Mouse (Mus musculus) cerebellum, adult 18-20 months (tissue): Measurements from ENCODE around the gene Evi2b.

Experiments
- DNase-seq, 2 experiments: peaks; one replicate each; pipeline ENCODE4 v3.0.0; 2021

Evi2b gene

DNA sequence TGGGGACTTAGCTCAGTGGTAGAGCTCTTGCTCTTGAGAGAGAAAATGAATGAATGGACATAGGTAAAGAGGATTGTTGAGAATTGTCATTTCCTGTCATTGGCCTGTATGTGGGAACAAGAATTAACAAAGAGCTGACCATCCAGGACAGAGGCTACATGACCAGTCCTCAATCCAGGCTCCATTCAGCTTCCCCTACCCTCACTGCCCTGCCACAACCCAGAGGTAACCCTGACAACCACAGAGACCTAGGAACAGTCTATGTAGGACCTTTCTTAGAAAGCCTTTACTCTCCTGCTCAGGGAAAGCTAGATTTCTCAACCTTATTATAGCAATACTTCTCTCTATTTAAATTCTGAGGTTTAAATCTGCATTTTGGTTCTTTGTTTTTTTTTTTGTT, 2.8 kb downstream of the Evi2b start:
- no peak for DNase-seq

DNA sequence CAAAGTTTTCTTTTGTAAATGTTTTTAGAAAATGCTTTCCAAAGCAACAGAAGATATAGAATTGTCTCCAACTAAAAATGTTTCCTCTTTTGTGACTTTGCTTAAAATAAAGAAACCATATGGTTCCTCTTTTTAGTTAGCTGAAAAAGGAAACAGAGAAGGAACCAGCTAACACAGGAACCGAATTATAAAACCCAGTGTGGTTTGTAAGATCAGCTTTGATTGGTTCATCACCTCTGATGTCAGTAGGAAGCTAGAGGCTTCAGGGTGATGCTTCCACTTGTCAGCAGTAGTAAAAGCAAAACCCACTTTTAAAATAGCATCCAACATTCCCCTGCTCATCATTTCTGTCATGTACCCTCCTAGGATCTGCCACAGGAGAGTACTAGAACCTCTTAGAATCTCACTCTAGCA, 3.7 kb downstream of the Evi2b start:
- DNase-seq = no peak

DNA sequence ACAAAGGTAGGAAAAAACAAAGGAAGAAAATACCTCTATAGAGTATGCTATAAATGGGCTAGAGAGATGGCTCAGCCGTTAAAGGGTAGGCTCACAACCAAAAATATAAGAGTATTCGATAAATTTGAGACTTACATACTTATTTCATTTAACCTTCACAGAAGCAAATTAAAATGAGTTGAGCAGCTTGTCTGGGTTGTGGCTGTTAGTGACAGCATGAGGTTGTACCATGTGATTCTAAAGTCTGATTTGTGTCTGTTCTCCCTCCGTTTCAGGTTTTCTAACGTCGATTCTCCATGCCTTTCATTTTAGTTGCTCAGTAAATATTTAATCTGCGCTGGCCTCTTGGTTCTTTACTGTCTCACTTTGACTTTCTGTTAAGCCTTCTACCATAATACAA, 4.3 kb downstream of the Evi2b start:
- no peak for DNase-seq

DNA sequence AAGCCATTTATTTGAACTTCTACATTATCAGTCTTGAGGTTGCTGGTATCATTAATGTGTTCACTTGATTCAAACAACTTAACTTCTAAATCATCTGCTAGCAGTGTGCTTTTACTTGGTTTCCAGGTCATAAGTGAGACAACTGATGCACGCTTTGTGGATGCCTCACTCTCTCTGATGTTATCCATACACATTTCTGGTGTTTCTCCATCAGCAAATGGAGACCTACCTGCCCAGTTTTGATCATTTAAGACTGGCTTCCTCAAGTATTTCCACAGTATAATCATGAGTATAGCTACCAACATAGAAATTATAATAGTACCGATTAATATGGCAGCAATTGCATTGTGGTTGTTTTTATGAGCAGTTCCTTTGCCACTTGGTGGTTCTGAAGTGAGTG, 7.8 kb downstream of the Evi2b start:
- no peak for DNase-seq

DNA sequence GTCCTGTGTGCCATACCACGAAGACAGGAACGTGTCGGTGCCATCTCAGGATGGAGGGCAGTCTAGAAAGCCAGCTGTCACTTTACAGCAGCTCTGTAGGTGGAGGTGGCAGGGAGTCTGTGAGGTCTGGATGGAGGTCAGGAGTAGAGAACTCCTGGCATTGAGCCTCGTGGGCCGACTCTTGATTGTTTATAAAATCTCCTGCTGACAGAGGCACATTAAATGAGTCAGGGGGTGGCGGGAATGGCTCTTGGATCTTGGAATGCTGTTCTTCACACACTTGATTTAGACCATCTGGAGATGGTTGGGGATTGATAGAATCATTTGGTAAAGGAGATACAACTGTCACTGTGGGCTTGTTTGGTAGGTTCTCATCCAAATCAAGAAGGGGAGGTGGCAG, 8.2 kb downstream of the Evi2b start:
- no peak for DNase-seq

DNA sequence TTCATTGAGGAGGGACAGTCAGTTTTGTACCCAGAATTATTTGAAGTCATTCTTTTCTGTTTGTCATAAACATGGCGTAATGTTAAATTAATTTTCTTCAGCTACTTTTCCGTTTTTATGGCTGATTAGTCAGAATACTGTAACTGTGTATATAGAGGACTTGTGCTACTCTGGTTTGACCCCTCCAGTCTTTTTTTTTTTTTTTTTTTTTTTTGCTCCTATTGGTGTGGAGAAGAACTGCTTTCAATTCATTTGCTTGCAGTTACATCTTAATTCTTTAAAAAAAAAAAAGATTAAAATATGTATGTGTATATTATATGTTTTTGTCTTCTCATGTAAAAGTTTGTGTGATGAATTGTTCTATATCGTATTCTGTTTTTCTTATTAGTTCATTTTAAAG, 11.6 kb downstream of the Evi2b start:
- no peak for DNase-seq

DNA sequence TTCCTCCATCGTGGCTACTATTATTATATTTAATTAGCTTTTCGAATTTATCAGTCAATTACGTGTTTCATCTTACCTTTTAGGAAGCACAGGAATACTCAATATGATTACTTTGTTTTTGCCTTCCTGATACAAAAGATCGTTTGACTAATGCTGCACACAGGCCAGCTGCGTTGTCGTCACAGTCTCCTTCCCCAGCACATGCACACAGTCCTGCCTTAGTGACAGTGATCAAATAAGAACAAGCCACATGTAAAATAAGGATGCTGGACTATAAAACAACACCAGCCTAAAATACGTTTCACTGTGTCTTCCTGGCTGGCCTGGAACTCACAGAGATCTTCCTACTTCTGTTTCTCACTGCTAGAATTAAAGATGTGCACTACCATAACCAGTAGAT, 19.1 kb downstream of the Evi2b start:
- no peak for DNase-seq

DNA sequence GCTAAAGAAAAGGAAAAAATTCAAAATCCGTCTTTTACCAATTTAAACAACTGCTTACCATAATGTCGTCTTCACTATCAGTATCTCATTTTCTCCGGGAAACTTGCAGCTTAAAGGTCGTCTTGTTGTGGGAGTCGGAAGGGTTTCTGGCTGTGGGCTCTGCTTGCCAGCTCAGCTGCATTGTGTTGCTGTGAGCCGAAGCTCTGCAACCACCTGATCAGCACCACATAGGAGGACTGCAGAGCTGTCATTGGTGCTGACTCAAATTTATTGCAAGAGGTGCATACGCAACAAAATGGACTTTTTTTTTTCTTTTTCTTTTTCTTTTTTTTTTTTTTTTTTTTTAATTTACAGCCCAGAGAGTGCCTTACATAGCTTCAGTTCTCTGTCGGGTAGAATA, 19.7 kb downstream of the Evi2b start, which contains the start of gene Omg:
Gene Omg, minus strand, starts transcription at position 240 of the 400 bp plus-strand sequence.
- peak in 1 of 2 experiments; percentile 24 for DNase-seq

DNA sequence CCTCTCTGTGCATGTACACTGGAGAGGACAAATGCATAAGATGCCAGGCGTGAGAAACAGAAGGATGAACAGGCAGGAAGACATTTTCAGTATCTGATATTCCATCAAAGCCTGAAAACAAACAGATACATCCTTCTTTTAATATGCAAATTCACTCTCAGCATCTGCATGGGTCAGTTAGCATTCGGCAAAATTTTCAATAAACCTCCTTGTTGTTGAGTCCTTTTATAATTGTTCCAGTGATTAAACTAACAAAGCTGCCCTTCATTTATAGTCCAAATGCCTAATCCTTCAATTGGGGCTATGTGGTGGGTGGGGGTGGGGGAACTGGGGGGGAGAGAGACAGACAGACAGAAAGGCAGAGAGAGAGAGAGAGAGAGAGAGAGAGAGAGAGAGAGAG, 20.6 kb downstream of the Evi2b start:
- DNase-seq = no peak

DNA sequence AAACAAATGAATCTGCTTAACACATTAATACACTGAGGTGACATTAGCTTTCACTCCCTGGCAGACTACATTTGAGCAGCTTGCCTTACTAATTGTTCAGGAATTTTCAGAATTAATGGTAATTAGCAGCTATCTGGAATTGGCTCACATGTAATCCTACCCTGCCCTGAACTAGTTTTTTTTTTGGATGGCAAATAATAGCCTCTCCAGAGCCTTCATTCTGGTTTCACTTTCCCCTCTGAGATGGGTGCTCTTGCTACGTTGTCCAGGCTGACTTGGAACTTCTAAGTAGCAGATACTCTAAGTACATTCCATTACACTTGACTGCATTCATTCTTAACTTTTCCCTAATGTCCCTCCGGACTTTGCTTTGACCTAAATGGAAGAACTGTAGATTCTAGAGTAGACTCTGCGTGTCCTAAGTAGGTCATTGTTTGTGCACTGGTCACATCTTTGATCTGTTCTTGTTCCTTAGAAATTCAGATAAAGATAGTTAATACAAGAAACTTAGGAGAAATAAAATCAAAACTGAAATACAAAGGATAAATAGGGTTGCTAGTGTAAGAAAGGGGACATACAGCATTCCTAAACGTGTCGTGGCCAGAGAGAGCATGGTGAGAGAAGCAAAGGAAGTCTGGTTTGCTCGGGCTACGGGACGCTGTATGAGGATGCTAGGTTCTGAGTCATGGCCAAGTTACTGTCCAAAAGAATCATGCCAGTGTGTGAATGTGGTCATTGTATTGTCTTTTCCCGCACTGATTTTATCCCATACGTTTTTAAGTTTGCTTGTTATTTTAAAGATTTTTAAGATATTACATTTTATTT, 28.4 kb downstream of the Evi2b start:
- peak; percentile 19 to 27 for DNase-seq

DNA sequence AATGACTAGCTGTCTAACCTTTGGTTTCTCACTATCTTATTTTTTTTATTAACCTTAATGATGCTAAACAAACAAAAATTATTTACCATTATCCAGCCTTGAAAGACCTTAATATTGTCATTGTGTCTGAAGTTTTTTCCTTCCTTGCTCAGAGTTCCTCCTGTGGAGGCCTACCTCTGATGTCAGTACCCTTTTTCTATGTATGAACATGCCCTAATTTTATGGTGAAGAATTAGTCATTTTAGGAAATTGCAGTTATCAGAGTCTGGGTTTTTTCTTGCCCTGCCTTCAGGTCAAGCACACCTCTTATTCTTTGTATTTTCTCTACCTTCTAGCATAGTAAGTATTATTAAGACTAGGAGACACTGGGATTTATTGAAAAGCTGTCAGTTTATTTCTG, 38.8 kb downstream of the Evi2b start:
- no peak for DNase-seq

DNA sequence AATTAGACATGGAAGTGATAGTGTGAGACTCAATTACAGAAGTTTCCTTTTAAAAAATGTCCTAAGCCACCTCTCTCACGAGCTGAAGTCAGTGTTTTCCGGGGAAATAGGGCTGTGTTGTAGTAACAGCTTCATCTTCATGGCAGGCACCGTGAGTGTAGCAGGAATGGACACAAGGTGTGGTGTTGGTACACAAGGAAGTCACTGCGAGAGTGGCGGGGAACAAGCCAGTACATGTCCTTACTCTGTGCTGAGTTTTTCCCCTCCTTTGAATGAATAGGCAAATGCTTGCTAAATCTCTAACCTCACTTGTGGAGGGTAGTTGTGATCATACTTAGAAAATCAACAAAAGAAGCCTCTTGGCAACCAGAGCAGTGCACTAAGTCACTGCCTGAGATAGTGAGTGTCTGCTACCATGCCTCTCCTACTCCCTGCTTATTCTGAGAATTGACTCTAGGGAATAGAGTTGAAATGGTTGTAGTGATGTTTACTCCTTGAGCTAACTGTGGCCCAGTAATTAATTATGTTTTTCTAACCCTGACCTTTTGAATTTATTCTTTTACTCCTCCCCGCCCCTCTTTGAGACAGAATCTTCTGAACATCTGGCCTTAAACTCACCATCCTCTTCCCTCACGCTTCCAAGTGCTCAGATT, 39.6 kb downstream of the Evi2b start:
- no peak for DNase-seq

DNA sequence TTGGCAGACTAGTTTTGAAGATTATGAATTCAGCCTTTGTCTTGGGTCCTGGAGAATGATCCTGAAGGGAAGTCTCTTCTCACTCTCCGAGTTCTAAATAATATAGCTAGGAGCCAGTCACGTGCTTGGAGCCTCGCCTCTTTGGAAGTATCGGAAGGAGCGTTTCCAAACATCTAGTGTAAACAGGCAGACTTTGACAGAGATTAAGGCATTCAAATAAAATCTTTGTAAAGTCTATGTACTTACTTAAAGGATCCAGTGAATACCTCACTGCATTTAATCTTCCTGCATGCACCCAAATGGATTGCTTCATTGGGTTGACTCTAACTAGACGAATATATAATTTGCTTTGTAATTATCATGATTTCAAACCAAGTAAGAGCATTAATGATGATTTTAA, 40.2 kb downstream of the Evi2b start:
- no peak for DNase-seq

DNA sequence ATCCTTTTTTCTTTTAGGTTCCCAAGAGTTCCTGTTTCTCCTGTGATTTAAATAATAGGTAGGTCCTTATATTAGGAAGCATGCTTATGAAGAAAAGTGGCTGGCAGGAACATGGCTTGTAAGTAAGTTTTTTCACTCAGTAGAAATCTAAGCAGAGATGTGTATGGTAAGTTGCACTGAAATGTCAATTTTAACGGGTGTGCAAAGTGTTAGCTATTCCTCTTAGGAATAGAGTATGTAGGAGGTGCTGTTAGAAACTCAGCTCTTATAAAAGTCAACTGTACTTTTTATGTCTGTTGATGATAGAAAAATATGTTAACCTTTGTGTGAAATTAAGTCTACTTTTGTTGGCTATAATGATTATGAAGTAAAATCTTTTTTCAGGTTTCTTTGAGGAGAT, 55.5 kb downstream of the Evi2b start:
- no peak for DNase-seq
